Mouse (Mus musculus) neural tube, embryonic 12.5 days (tissue): ENCODE data around the gene Adgrg2. TPM values are rescaled to one million over a fixed set of nuclear protein-coding genes. Genes with fewer than 3 reads are reported as not detected.

Source experiments
- ATAC-seq: fragments of 200-750 bp; cut with Nextera tagmentation; 2 replicates; pipeline ENCODE4 v1.8.0; 2017; ENCODE audit warnings: low read depth, mild to moderate bottlenecking, moderate TSS enrichment, moderate library complexity; ENCODE audit not compliant: low FRiP score
- H3K27ac ChIP-seq: fragments of 300-500 bp; sonication (generic); 2 replicates; pipeline ENCODE4 v1.5.1; 2016
- H3K27me3 ChIP-seq: fragments of 300-500 bp; sonication (generic); replicated peaks from 2 replicates; pipeline ENCODE4 v1.6.1; 2016; ENCODE audit warnings: mild to moderate bottlenecking
- H3K36me3 ChIP-seq: fragments of 300-500 bp; sonication (generic); 2 replicates; pipeline ENCODE4 v1.6.1; 2016; ENCODE audit warnings: mild to moderate bottlenecking
- H3K4me1 ChIP-seq: fragments of 300-500 bp; sonication (generic); 2 replicates; pipeline ENCODE4 v1.6.1; 2016
- H3K4me2 ChIP-seq: fragments of 300-500 bp; sonication (generic); replicated peaks from 2 replicates; pipeline ENCODE4 v1.6.1; 2016; ENCODE audit warnings: mild to moderate bottlenecking
- H3K4me3 ChIP-seq: fragments of 300-500 bp; sonication (generic); 2 replicates; pipeline ENCODE4 v1.5.1; 2016
- H3K9ac ChIP-seq: fragments of 300-500 bp; sonication (generic); 2 replicates; pipeline ENCODE4 v1.6.1; 2016; ENCODE audit warnings: mild to moderate bottlenecking
- H3K9me3 ChIP-seq: fragments of 300-500 bp; sonication (generic); 2 replicates; pipeline ENCODE4 v1.6.1; 2016; ENCODE audit warnings: mild to moderate bottlenecking
- WGBS: fragments of 180-500 bp; shearing (Covaris S2); methylation state at CpG from one replicate; pipeline ENCODE4 v1.1.7; 2016; 5-methylcytosine and 5-hydroxymethylcytosine counted together
- polyA plus RNA-seq: library from polyadenylated mRNA; unstranded; fragments of >200 nt; fragmentation: Nextera tagmentation; extraction: Ambion mirVana; gene quantifications from 2 replicates; pipeline ENCODE4 v1.2.1, GENCODE M21; 2016

The Adgrg2 gene
- polyA plus RNA-seq, result 3.6 and 6.3 TPM in 2 replicates

GRCm38 (mm10) chrX:160390464-160390956, at the start of gene Adgrg2:
Gene Adgrg2, plus strand, starts transcription at chrX:160390690.
- Histone ChIP-seq H3K4me2 (peak within 1 kb of the TSS; percentile 70), H3K9me3 (no peaks in the 10 kb centered on the region), H3K36me3 (no peaks in the 10 kb centered on the region), H3K9ac (peak within 1 kb of the TSS; percentile 51), H3K27ac (no peak within 1 kb of the TSS), H3K27me3 (peaks cover 15% of the 10 kb centered on the region), H3K4me1 (no peaks in the 10 kb centered on the region), H3K4me3 (peak within 1 kb of the TSS; percentile 32)
- peak; percentile 86 for ATAC-seq
- 11% methylated on average over 40 of the region's 42 CpGs for WGBS

GRCm38 (mm10) chrX:160350995-160351394, 39.5 kb upstream of the Adgrg2 start:
- Histone ChIP-seq H3K27ac (no peak overlapping the region), H3K36me3 (no peaks in the 10 kb centered on the region), H3K9me3 (no peaks in the 10 kb centered on the region), H3K4me1 (no peaks in the 10 kb centered on the region), H3K27me3 (no peaks in the 10 kb centered on the region), H3K4me2 (no peak overlapping the region), H3K9ac (no peak overlapping the region), H3K4me3 (no peak overlapping the region)
- ATAC-seq, result no peak
- WGBS, result 56% methylated on average over 7 of the region's 7 CpGs

DNA sequence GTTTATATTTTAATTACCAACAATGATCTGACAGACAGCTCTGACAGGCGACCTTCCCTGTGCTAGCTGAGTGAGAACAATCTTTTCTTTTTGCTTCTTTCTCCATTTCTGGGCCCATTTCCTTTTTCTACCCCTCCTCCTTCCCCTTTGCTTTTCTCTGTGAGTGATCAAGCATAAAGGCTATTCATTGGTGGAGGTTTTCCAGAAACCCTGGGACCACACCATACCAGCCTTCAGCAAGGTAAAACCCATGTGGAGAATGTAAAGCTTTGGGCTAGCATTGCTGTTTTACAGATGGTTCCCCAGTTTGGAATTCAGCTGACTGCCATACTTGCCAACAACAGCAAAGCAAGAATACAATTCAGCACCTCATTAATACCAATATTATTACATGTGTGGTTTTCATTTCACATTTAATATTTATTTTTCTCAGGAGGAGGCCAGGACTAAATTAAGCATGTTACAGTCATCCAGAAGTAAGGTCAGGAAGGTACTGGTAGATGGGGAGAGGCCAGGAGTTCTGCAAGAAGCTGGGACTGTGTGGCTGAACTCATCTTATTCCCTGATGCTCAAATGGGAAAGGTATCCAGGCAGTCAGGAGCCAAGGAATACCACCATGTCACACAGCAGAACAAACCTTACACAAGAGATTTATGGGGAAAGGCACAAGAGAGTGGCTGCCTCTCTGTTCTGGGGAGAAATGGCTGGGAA, 38.4 kb upstream of the Adgrg2 start:
- H3K27me3 ChIP-seq, result no peaks in the 10 kb centered on the region
- 45% methylated on average over 1 of the region's 1 CpGs for WGBS

GRCm38 (mm10) chrX:160384748-160385501, 5.6 kb upstream of the Adgrg2 start:
- H3K36me3 ChIP-seq, result no peaks in the 10 kb centered on the region
- WGBS, result 75% methylated on average over 6 of the region's 6 CpGs
- H3K4me3 ChIP-seq, result no peak overlapping the region
- no peaks in the 10 kb centered on the region for H3K27me3 ChIP-seq
- H3K4me2 ChIP-seq, result no peak overlapping the region
- ATAC-seq, result no peak
- H3K27ac ChIP-seq, result no peak overlapping the region
- no peaks in the 10 kb centered on the region for H3K4me1 ChIP-seq
- no peaks in the 10 kb centered on the region for H3K9me3 ChIP-seq
- no peak overlapping the region for H3K9ac ChIP-seq

More for the DNA sequence above, 38.4 kb upstream of the Adgrg2 start:
- H3K4me2 ChIP-seq, result no peak overlapping the region
- no peaks in the 10 kb centered on the region for H3K36me3 ChIP-seq
- ATAC-seq, result no peak
- H3K27ac ChIP-seq, result no peak overlapping the region
- no peak overlapping the region for H3K4me3 ChIP-seq
- H3K9me3 ChIP-seq, result no peaks in the 10 kb centered on the region
- no peaks in the 10 kb centered on the region for H3K4me1 ChIP-seq
- no peak overlapping the region for H3K9ac ChIP-seq

GRCm38 (mm10) chrX:160385502-160385772, 5.1 kb upstream of the Adgrg2 start:
- H3K36me3 ChIP-seq, result no peaks in the 10 kb centered on the region
- no peak overlapping the region for H3K4me2 ChIP-seq
- no peak overlapping the region for H3K4me3 ChIP-seq
- no peak overlapping the region for H3K9ac ChIP-seq
- H3K27me3 ChIP-seq, result peaks cover 3% of the 10 kb centered on the region; the same call in 1 of the 2 replicates
- no peak overlapping the region for H3K27ac ChIP-seq
- 79% methylated on average over 1 of the region's 1 CpGs for WGBS
- no peak for ATAC-seq
- no peaks in the 10 kb centered on the region for H3K4me1 ChIP-seq
- H3K9me3 ChIP-seq, result no peaks in the 10 kb centered on the region

DNA sequence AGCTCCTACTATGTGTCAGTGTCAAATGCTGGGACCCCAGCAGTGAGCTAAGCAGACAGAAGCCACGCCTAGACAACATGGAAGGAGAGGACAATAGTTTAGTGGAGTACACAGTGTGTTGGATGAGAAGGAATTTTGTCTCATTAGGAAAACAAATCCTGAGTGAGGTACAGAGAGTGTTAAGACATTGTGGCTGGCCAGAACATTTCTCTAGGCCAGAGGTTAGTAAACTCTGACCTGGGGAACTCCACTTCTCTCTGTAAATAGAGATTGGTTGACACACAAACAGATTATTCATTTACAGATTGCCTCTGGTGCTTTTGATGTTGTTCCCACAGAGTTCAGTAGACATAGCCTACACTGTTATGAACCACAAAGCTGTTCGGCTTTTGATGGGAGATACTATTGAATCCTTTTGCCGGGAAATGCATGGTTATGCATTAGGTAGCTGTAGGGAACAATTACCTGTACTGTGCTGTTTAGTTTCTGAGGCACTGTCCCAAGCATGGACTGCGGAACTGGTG, 22.5 kb downstream of the Adgrg2 start:
- Histone ChIP-seq H3K4me1 (no peaks in the 10 kb centered on the region), H3K4me3 (no peak overlapping the region), H3K4me2 (no peak overlapping the region), H3K9ac (no peak overlapping the region), H3K9me3 (no peaks in the 10 kb centered on the region), H3K27me3 (no peaks in the 10 kb centered on the region), H3K27ac (no peak overlapping the region), H3K36me3 (no peaks in the 10 kb centered on the region)
- WGBS, result 81% methylated on average over 4 of the region's 4 CpGs
- ATAC-seq, result no peak

GRCm38 (mm10) chrX:160413881-160414395, 23.4 kb downstream of the Adgrg2 start:
- Histone ChIP-seq H3K4me2 (no peak overlapping the region), H3K4me3 (no peak overlapping the region), H3K27me3 (no peaks in the 10 kb centered on the region), H3K27ac (no peak overlapping the region), H3K9ac (no peak overlapping the region), H3K36me3 (no peaks in the 10 kb centered on the region), H3K9me3 (no peaks in the 10 kb centered on the region), H3K4me1 (no peaks in the 10 kb centered on the region)
- 88% methylated on average over 7 of the region's 7 CpGs for WGBS
- ATAC-seq, result no peak

DNA sequence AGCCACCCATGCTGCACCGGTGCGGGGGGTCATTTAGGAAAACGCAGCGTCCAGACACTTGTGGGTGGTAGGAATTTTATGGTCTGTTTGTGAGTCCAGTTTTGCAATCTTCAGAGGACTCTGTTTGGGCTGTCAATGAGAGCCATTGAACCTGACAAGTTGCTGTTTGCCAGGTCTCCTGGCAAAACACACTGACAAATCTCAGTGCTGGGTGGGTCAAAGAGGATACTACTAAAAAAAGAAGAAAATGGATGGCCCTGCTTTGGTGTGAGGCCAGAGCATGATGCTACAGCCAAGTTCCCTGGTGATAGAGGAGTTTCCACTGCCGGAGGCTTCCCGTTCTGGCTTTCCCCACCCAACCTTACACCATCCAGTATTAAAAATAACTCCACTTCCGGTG, 27.9 kb downstream of the Adgrg2 start:
- Histone ChIP-seq H3K27ac (no peak overlapping the region), H3K27me3 (no peaks in the 10 kb centered on the region), H3K9ac (no peak overlapping the region), H3K9me3 (no peaks in the 10 kb centered on the region), H3K36me3 (no peaks in the 10 kb centered on the region), H3K4me2 (no peak overlapping the region), H3K4me1 (no peaks in the 10 kb centered on the region), H3K4me3 (no peak overlapping the region)
- WGBS, result 88% methylated on average over 7 of the region's 7 CpGs
- no peak for ATAC-seq

DNA sequence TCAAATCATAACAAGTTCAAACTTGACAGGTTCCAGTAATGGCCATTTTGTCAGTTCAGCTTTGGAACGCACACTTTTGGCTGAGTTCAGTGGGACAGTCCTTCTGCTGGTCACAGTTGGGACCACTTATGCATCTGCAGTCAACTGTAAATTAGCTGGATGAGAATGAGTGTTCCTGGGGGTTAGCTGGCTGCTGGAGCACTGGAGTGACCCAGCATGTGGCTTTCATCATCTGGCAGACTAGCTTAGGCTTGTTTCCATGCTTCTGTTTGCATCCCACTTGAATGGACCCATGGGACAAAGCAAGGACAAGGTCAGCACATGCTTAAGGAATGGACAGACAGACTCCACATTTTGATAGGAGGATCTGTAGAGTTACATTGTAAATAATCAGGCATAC, 33.2 kb downstream of the Adgrg2 start:
- Histone ChIP-seq H3K9me3 (no peaks in the 10 kb centered on the region), H3K4me3 (no peak overlapping the region), H3K27me3 (0 out of 2 replicates have a peak, but pooled peaks cover 3% of the 10 kb centered on the region), H3K9ac (no peak overlapping the region), H3K27ac (no peak overlapping the region), H3K4me1 (no peaks in the 10 kb centered on the region), H3K4me2 (no peak overlapping the region), H3K36me3 (no peaks in the 10 kb centered on the region)
- 86% methylated on average over 1 of the region's 1 CpGs for WGBS
- ATAC-seq, result no peak

DNA sequence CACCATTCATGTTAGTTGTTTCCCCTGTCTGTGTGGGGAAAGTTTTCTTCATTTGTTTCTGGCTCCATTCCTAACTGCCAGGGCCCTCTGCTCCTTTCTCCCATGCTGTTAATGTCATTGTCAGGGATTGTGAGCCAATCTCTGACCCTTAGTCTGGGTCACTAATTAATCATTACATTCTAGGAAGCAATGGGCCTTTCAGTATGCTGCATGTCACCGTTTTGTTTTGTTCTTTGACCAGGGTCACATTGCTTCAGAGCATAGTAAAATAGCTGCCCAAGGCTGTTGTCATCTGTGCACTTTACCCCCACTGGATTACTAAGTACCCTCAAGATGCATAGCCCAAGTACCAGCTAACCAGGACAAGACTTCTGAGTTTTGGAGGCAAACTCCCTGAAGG, 36.0 kb downstream of the Adgrg2 start:
- no peak for ATAC-seq
- Histone ChIP-seq H3K9ac (no peak overlapping the region), H3K27me3 (0 out of 2 replicates have a peak, but pooled peaks cover 3% of the 10 kb centered on the region), H3K4me3 (no peak overlapping the region), H3K9me3 (no peaks in the 10 kb centered on the region), H3K4me2 (no peak overlapping the region), H3K4me1 (no peaks in the 10 kb centered on the region), H3K36me3 (no peaks in the 10 kb centered on the region), H3K27ac (no peak overlapping the region)
- WGBS, result 32% methylated on average over 1 of the region's 1 CpGs

- Histone ChIP-seq H3K9me3 (no peaks in the 10 kb centered on the region), H3K36me3 (no peaks in the 10 kb centered on the region), H3K9ac (no peak overlapping the region), H3K27me3 (0 out of 2 replicates have a peak, but pooled peaks cover 3% of the 10 kb centered on the region), H3K27ac (no peak overlapping the region), H3K4me1 (no peaks in the 10 kb centered on the region), H3K4me2 (no peak overlapping the region), H3K4me3 (no peak overlapping the region)
- ATAC-seq, result no peak
- 78% methylated on average over 1 of the region's 1 CpGs for WGBS
Measured at GRCm38 (mm10) chrX:160426930-160427329, 36.4 kb downstream of the Adgrg2 start.

- Histone ChIP-seq H3K27me3 (0 out of 2 replicates have a peak, but pooled peaks cover 1% of the 10 kb centered on the region), H3K27ac (no peak overlapping the region), H3K36me3 (no peaks in the 10 kb centered on the region), H3K4me2 (no peak overlapping the region), H3K9ac (no peak overlapping the region), H3K9me3 (no peaks in the 10 kb centered on the region), H3K4me1 (no peaks in the 10 kb centered on the region), H3K4me3 (no peak overlapping the region)
- ATAC-seq, result no peak
- 89% methylated on average over 7 of the region's 7 CpGs for WGBS
Measured at GRCm38 (mm10) chrX:160432192-160432591, 41.7 kb downstream of the Adgrg2 start.
